Mouse (Mus musculus): Measurements from ENCODE around the gene Fam8a1.

GRCm38 (mm10) chr13:46677721-46678120 is 8.4 kb downstream of the Fam8a1 start:
- TF ChIP-seq ETS1 (IDR thresholded peaks at IDR 0.05; ENCODE audit: low read depth, low read length) (no peak), MAFK (IDR thresholded peaks at IDR 0.05; ENCODE audit: borderline replicate concordance, low read depth, low read length) (no peak), USF2 (IDR thresholded peaks at IDR 0.05; ENCODE audit: borderline replicate concordance in 1 of 2, insufficient read depth in 1 of 2, low read depth in 1 of 2, low read length in 2 of 2) (no peak)

Data from MEL (cell line).